Mouse (Mus musculus) telencephalon, adult 2 months (tissue): ENCODE data around the gene Lcor.

ENCODE experiments used
- DNase-seq: peaks from one replicate; pipeline ENCODE4 v3.0.0-alpha.2; 2011; ENCODE audit warnings: low read depth, low spot score

The Lcor gene

GRCm38 (mm10) chr19:41482190-41482908 is at the start of gene Lcor:
Gene Lcor (plus strand): TSS chr19:41482637.
- peak; percentile 40 for DNase-seq

GRCm38 (mm10) chr19:41435366-41435765 is 47.1 kb upstream of the Lcor start:
- no peak for DNase-seq

DNA sequence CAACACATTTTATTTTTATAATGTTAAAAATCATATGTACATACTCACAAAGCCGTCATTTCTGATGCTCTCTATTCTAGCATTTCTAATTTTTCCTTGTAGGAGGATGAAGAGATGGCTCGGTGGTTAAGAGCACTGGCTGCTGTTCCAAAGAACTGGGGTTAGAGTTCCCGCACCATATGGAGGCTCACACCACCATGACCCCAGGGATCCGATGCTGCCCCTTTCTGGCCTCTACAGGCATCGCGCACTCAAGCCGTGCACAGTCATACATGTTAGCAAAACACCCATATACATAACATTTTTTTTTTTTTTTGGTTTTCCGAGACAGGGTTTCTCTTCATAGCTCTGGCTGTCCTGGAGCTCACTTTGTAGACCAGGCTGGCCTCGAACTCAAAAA is 46.0 kb upstream of the Lcor start:
- no peak for DNase-seq

DNA sequence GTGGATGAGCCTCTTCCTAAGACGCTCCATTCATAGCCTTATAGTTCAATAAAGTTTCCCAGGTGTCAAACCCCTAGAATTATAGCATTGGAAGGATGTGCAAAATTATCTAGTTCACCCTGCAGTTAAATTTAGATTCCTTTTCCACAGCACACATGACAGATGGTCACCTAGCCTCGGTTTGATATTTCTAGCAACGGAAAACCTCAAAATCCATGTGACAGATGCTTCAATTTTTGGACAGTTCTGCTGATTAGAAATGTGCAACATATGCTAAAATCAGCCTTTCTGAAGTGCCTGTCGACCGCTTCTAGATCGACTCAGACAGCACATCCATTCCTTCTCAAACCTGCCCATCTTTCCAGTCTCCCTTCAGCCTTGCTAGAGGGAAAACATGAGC is 43.5 kb upstream of the Lcor start:
- DNase-seq: peak; percentile 53

DNA sequence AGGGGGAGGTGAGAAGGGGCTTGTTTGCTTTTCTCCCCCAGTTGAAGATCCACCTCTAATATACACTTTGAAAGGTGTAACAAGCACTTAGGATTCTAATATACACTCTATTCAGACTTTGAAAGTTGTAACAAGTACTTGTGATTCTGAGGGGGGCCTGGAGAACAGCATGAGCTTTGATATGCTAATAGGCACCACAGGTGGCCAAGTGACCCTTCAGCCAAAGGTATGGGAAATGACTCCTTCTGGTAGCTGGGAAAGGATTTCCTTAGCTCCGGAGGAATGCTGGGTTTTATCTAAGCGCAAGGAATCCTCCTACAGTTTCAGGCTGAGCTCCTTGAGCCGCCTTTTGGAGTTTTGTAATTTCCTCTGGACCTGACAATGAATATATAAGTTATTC is 41.0 kb upstream of the Lcor start:
- DNase-seq: no peak

- no peak for DNase-seq
Observed at GRCm38 (mm10) chr19:41441911-41442607, 40.4 kb upstream of the Lcor start.

GRCm38 (mm10) chr19:41442608-41442969 is 39.8 kb upstream of the Lcor start:
- DNase-seq: no peak

DNA sequence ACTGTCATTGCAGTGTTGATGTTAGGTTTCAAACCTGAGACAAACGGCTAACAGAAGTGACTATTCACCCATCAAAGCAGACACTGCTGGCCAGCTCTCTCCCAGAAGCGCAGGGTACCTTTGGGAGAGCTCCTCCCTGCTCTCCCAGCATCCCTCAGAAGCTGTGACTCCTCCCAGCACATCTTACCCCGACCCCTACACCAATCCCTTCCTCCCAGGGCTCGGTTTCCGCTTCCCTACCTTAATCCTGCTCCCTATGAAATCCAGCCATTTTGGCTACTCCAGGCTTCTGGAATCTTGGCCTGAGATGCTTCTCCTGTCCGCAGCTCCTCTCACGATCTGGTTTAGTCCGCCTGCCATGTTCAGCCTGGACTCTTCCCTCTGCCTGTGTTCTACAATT is 37.9 kb upstream of the Lcor start:
- no peak for DNase-seq

DNA sequence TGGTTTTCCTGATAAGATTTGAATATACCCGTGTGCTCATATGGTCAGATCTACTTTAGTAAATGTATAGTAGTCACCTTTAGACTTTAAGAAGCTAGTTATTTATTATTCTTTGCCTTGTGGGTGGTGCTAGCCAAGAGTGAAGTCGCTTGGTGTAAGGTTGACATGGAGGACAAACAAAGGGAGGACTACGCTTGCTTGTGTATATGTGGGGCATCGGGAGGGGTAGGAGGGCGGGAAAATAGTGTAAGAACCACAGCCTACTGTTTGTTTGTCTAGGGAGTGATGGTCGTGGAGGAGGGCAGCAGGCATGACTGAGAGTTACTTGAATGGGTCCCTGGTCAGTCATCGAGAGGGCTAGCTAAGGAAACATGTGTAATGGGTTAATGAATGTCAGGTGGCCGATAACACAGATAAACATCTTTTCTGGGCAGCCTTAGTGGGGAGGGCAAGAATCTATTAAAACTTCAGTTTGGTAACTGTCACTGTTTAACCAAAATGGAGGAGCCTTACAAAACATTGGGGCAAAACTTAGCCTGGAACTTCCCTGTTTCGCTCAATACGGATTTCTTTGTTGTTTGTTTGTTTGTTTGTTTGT is 37.3 kb upstream of the Lcor start:
- DNase-seq: no peak

DNA sequence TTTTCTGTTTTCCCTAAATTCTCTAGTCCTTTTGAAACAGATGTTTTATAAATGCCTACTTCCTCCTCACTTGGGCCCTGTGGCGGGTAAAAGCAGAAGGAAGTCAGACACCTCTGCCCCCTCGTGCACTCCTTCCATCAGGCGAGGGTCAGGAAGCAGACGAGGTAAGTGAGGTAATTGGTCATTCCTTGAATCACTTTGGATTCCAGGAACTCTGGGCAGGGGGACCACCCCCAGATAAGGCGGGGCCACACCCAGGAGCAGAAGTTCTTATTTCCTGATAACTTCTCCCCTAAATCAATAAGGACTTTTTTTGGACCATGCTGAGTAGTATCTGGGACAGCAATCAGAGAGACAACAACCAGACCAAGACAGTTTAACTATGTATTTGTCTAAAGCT is 36.7 kb upstream of the Lcor start:
- no peak for DNase-seq

DNA sequence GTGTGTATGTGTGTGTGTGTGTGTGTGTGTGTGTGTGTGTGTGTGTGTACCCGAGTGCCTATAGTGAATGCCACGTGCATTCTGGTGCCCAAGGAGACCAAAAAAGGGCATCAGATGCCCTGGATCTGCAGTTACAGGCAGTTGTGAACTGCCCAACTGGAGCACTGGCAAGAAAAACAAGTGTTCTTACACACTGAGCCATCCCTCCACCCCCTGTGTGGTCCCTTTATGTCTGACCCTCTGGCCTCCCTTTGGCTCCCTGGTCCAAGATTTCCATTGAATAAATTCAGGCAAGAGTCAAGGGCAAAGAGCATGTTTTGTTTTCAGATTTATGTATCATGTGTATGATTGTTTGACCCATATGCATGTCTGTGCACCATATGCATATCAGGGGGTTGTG is 35.3 kb upstream of the Lcor start:
- DNase-seq: no peak

DNA sequence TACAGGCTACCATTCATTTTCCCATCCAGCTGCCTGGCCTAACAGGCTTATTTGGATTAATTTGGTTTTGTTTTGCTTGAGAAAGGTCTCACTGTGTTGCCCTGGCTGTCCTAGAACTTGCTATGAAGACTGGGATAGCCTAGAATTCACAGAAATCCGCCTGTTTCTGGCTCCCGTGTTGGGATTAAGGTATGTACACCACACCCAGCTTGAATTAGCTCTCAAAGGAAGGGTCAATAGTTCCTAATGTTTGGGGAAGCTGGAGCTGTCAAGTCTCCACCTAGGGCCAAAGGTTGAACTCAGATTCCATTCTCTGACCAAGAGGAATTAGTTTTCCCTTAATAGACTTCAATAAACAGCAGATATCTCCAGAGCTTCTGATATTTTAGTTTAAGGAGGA is 34.7 kb upstream of the Lcor start:
- DNase-seq: no peak

DNA sequence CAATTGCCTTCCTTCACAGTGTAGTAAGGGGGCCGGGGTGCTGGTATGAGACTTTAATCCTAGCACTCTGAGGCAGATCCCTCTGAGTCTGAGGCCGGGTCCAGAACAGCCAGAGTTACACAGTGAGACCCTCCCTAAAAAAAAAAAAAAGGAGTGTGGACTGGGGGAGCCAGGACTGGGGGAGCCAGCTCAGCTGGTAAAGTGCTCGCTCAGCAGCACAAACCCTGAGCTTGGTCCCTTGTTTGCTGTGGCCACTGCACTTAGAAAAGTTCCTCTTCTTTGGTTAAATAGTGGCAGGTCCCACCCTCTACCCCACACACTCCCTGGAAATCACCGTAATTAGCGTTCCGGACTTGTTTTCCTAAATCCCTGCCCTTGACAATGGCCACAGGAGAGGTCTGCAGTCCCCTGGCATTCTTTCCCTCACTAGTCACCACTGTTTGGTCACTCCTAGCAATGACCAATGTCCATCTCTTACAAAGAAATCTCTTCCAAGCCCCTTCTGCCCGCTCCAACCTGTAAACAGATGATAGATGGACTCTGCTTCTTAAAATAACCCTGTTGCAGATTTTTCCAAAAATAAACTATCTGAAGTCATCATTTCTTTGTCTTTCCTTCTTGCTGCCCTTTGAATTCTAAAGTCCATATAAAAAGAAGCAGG is 32.9 kb upstream of the Lcor start:
- DNase-seq: no peak

GRCm38 (mm10) chr19:41452166-41452565 is 30.3 kb upstream of the Lcor start:
- no peak for DNase-seq

GRCm38 (mm10) chr19:41454601-41455000 is 27.8 kb upstream of the Lcor start:
- DNase-seq: no peak

- no peak for DNase-seq
Observed at GRCm38 (mm10) chr19:41455091-41455626, 27.3 kb upstream of the Lcor start.

DNA sequence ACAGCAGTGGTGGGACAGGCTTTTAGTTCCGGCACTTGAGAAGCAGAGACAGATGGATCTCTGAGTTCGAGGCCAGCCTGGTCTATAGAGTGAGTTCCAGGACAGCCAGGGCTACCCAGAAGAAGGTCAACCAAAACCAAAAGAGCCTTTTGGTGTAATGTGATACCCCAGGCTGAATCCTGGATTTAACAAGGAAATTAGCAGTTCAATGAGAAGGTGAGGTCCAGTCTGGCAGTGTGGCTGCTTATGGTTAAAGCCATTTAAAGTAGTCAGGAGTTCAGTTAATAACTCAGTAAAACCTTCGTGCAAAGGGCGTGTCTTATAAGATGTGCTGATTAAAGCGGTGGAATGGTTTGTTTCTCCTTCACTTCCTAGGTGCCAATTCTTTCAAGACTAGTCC is 25.3 kb upstream of the Lcor start:
- no peak for DNase-seq

GRCm38 (mm10) chr19:41462166-41462735 is 20.2 kb upstream of the Lcor start:
- DNase-seq: no peak

DNA sequence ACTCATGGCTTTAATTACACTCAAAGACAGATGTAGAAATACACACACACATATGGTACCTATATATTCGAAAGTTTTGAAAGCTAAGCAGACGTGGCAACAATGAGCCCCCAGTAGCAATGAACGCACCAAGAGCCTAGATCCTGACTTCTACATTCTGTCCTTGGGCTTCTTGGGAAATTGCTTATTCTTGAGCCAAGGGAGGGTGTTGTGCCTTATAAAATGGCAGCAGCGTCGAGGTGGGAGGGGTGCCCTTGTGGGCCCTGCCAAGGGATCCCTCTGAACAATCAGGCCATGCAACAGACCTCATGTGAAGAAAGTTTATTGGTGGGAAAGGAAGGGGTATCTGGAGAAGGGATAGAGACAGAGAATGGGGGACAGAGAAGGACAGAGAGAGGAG is 18.6 kb upstream of the Lcor start:
- DNase-seq: no peak

GRCm38 (mm10) chr19:41466475-41466874 is 16.0 kb upstream of the Lcor start:
- no peak for DNase-seq

GRCm38 (mm10) chr19:41473566-41474135 is 8.8 kb upstream of the Lcor start:
- DNase-seq: no peak

- no peak for DNase-seq
Observed at GRCm38 (mm10) chr19:41474943-41475342, 7.5 kb upstream of the Lcor start.
